Mouse (Mus musculus): ENCODE measurements around the gene Mrgpra6. TPM values are rescaled to one million over a fixed set of nuclear protein-coding genes. Genes with fewer than 3 reads are reported as not detected.
A peak's percentile ranks its signal among the peaks of the same experiment; 100 is the strongest.

The Mrgpra6 gene
- polyA plus RNA-seq, 1 experiment from 2014 or later: not detected

GRCm38 (mm10) chr7:47146034-47146812, 58.5 kb downstream of the Mrgpra6 start:
- 43% methylated on average over 12 of the region's 12 CpGs for WGBS
- no peaks in the 10 kb centered on the region for H3K9me3 ChIP-seq (ENCODE audit: low read length)
- H3K36me3 ChIP-seq (ENCODE audit: insufficient read depth, low read length): no peaks in the 10 kb centered on the region
- H3K4me3 ChIP-seq (ENCODE audit: low read depth, low read length): no peak overlapping the region
- no peak overlapping the region for H3K4me2 ChIP-seq (replicated peaks; ENCODE audit: low read depth, low read length)
- H3K4me1 ChIP-seq (ENCODE audit: insufficient read depth, low read depth, low read length): no peaks in the 10 kb centered on the region
- no peaks in the 10 kb centered on the region for H3K27me3 ChIP-seq (replicated peaks; ENCODE audit: insufficient read depth, low read length)
- ATAC-seq (no peak), DNase-seq (ENCODE audit: low spot score) (peak; percentile 64)
- H3K27ac ChIP-seq (ENCODE audit: low read length): no peak overlapping the region
- H3K9ac ChIP-seq (replicated peaks; ENCODE audit: low read depth): no peak overlapping the region
- peak; percentile 68 for TF ChIP-seq CTCF (IDR thresholded peaks at IDR 0.05)
- no peak for TF ChIP-seq EP300 (IDR thresholded peaks at IDR 0.05)

GRCm38 (mm10) chr7:47144299-47144698, 60.4 kb downstream of the Mrgpra6 start:
- ATAC-seq (no peak), DNase-seq (ENCODE audit: low spot score) (no peak)
- TF ChIP-seq EP300 (IDR thresholded peaks at IDR 0.05): no peak
- TF ChIP-seq CTCF (IDR thresholded peaks at IDR 0.05): no peak
- Histone ChIP-seq H3K4me2 (replicated peaks; ENCODE audit: low read depth, low read length) (no peak overlapping the region), H3K27ac (ENCODE audit: low read length) (no peak overlapping the region), H3K4me3 (ENCODE audit: low read depth, low read length) (no peak overlapping the region), H3K9me3 (ENCODE audit: low read length) (no peaks in the 10 kb centered on the region), H3K9ac (replicated peaks; ENCODE audit: low read depth) (no peak overlapping the region), H3K4me1 (ENCODE audit: insufficient read depth, low read depth, low read length) (no peaks in the 10 kb centered on the region), H3K36me3 (ENCODE audit: insufficient read depth, low read length) (no peaks in the 10 kb centered on the region), H3K27me3 (replicated peaks; ENCODE audit: insufficient read depth, low read length) (no peaks in the 10 kb centered on the region)
- 20% methylated on average over 6 of the region's 6 CpGs for WGBS

GRCm38 (mm10) chr7:47139823-47140325, 64.8 kb downstream of the Mrgpra6 start:
- ATAC-seq: no peak
- WGBS: 62% methylated on average over 8 of the region's 8 CpGs
- H3K4me1 ChIP-seq (ENCODE audit: insufficient read depth, low read depth, low read length): no peaks in the 10 kb centered on the region

More at GRCm38 (mm10) chr7:47139823-47140325, 64.8 kb downstream of the Mrgpra6 start:
- no peak overlapping the region for H3K4me2 ChIP-seq (replicated peaks; ENCODE audit: low read depth, low read length)
- H3K4me3 ChIP-seq (ENCODE audit: low read depth, low read length): no peak overlapping the region
- H3K27me3 ChIP-seq (replicated peaks; ENCODE audit: insufficient read depth, low read length): no peaks in the 10 kb centered on the region
- H3K27ac ChIP-seq (ENCODE audit: low read length): no peak overlapping the region
- no peak overlapping the region for H3K9ac ChIP-seq (replicated peaks; ENCODE audit: low read depth)
- no peak for DNase-seq (ENCODE audit: low spot score)
- no peak for TF ChIP-seq CTCF (IDR thresholded peaks at IDR 0.05)
- TF ChIP-seq EP300 (IDR thresholded peaks at IDR 0.05): no peak
- H3K9me3 ChIP-seq (ENCODE audit: low read length): no peaks in the 10 kb centered on the region
- H3K36me3 ChIP-seq (ENCODE audit: insufficient read depth, low read length): no peaks in the 10 kb centered on the region

Other genes with a start within 250 kb of the Mrgpra6 start
- 4.1 and 6.0 TPM in 2 replicates for gene Uevld, start 246.4 kb downstream of the Mrgpra6 start, polyA plus RNA-seq (2015; fragmentation: Nextera tagmentation; extraction: Ambion mirVana)
- gene Gm9999, start 221.3 kb downstream of the Mrgpra6 start, polyA plus RNA-seq (2015; fragmentation: Nextera tagmentation; extraction: Ambion mirVana): not detected in 2 replicates
- gene Spty2d1, start 196.5 kb downstream of the Mrgpra6 start, polyA plus RNA-seq (2015; fragmentation: Nextera tagmentation; extraction: Ambion mirVana): 13.1 and 14.9 TPM in 2 replicates
- gene Tmem86a, start 154.3 kb downstream of the Mrgpra6 start, polyA plus RNA-seq (2015; fragmentation: Nextera tagmentation; extraction: Ambion mirVana): 36.2 and 36.5 TPM in 2 replicates
- gene Ptpn5, start 71.2 kb downstream of the Mrgpra6 start, polyA plus RNA-seq (2015; fragmentation: Nextera tagmentation; extraction: Ambion mirVana): 1.2 and 1.7 TPM in 2 replicates
- 0.13 and 0.14 TPM in 2 replicates for gene Mrgpra9, start 47.9 kb upstream of the Mrgpra6 start, polyA plus RNA-seq (2015; fragmentation: Nextera tagmentation; extraction: Ambion mirVana)
- gene Mrgpra1, start 149.3 kb upstream of the Mrgpra6 start, polyA plus RNA-seq (2015; fragmentation: Nextera tagmentation; extraction: Ambion mirVana): not detected in 2 replicates
- 0.27 TPM in 1 of 2 replicates, not detected in the other for gene Mrgpra2a, start 247.2 kb upstream of the Mrgpra6 start, polyA plus RNA-seq (2015; fragmentation: Nextera tagmentation; extraction: Ambion mirVana)

Data from lung, postnatal 0 days (tissue).